Mouse (Mus musculus): ENCODE measurements around the gene Colec11. TPM values are rescaled to one million over a fixed set of nuclear protein-coding genes. Genes with fewer than 3 reads are reported as not detected.

Colec11 gene
- polyA plus RNA-seq, 1 experiment from 2014 or later = 2.2 TPM

- no peak for TF ChIP-seq CTCF (IDR thresholded peaks at IDR 0.05)
- no peak for TF ChIP-seq EP300 (IDR thresholded peaks at IDR 0.05)
- ATAC-seq (no peak), DNase-seq (ENCODE audit: low spot score) (no peak)
- H3K27ac ChIP-seq (ENCODE audit: low read length) = no peak overlapping the region
- 54% methylated on average over 18 of the region's 18 CpGs for WGBS
- no peaks in the 10 kb centered on the region for H3K4me1 ChIP-seq (ENCODE audit: insufficient read depth, low read depth, low read length)
- no peak overlapping the region for H3K9ac ChIP-seq (replicated peaks; ENCODE audit: low read depth)
- H3K27me3 ChIP-seq (replicated peaks; ENCODE audit: insufficient read depth, low read length) = no peaks in the 10 kb centered on the region
- no peaks in the 10 kb centered on the region for H3K36me3 ChIP-seq (ENCODE audit: insufficient read depth, low read length)
- no peak overlapping the region for H3K4me2 ChIP-seq (replicated peaks; ENCODE audit: low read depth, low read length)
- no peaks in the 10 kb centered on the region for H3K9me3 ChIP-seq (ENCODE audit: low read length)
- H3K4me3 ChIP-seq (ENCODE audit: low read depth, low read length) = no peak overlapping the region
These were observed 71.4 kb downstream of the Colec11 start for GRCm38 (mm10) chr12:28551775-28552174.

- H3K27ac ChIP-seq (ENCODE audit: low read length) = no peak overlapping the region
- ATAC-seq = no peak
- 36% methylated on average over 4 of the region's 4 CpGs for WGBS
- no peak for DNase-seq (ENCODE audit: low spot score)
- TF ChIP-seq CTCF (IDR thresholded peaks at IDR 0.05) = no peak
- no peak for TF ChIP-seq EP300 (IDR thresholded peaks at IDR 0.05)
- no peak overlapping the region for H3K4me2 ChIP-seq (replicated peaks; ENCODE audit: low read depth, low read length)
- no peaks in the 10 kb centered on the region for H3K27me3 ChIP-seq (replicated peaks; ENCODE audit: insufficient read depth, low read length)
- H3K9me3 ChIP-seq (ENCODE audit: low read length) = no peaks in the 10 kb centered on the region
- H3K36me3 ChIP-seq (ENCODE audit: insufficient read depth, low read length) = no peaks in the 10 kb centered on the region
- H3K4me1 ChIP-seq (ENCODE audit: insufficient read depth, low read depth, low read length) = no peaks in the 10 kb centered on the region
- no peak overlapping the region for H3K4me3 ChIP-seq (ENCODE audit: low read depth, low read length)
- no peak overlapping the region for H3K9ac ChIP-seq (replicated peaks; ENCODE audit: low read depth)
These were observed 74.3 kb downstream of the Colec11 start for GRCm38 (mm10) chr12:28548887-28549286.

Other genes with a start within 250 kb of the Colec11 start
- 0.14 TPM in 1 of 2 replicates, not detected in the other for gene Dcdc2c, start 71.0 kb downstream of the Colec11 start, polyA plus RNA-seq (2015; fragmentation: Nextera tagmentation; extraction: Ambion mirVana)
- not detected in 2 replicates for gene Allc, start 40.9 kb downstream of the Colec11 start, polyA plus RNA-seq (2015; fragmentation: Nextera tagmentation; extraction: Ambion mirVana)
- 575 and 592 TPM in 2 replicates for gene Rps7, start 12.6 kb upstream of the Colec11 start, polyA plus RNA-seq (2015; fragmentation: Nextera tagmentation; extraction: Ambion mirVana)
- 18.9 and 21.5 TPM in 2 replicates for gene Rnaseh1, start 26.2 kb upstream of the Colec11 start, polyA plus RNA-seq (2015; fragmentation: Nextera tagmentation; extraction: Ambion mirVana)
- 54.5 TPM in 2 replicates for gene Adi1, start 51.9 kb upstream of the Colec11 start, polyA plus RNA-seq (2015; fragmentation: Nextera tagmentation; extraction: Ambion mirVana)
- 19.0 and 21.2 TPM in 2 replicates for gene Trappc12, start 127.1 kb upstream of the Colec11 start, polyA plus RNA-seq (2015; fragmentation: Nextera tagmentation; extraction: Ambion mirVana)
- gene Eipr1, start 128.4 kb upstream of the Colec11 start, polyA plus RNA-seq (2015; fragmentation: Nextera tagmentation; extraction: Ambion mirVana) = 18.2 and 21.6 TPM in 2 replicates